Mouse (Mus musculus) neural tube, embryonic 15.5 days (tissue): ENCODE measurements around the gene Tlr12. TPM values are rescaled to one million over a fixed set of nuclear protein-coding genes. Genes with fewer than 3 reads are reported as not detected.
A peak's percentile ranks its signal among the peaks of the same experiment; 100 is the strongest.
"Not testable (repeated sequence)": the region's sequence is repeated elsewhere in the genome, so short reads cannot be mapped to it uniquely, and the experiment has no call there.

Experiments used
- ATAC-seq: fragments of 200-750 bp; cut with Nextera tagmentation; 2 replicates; pipeline ENCODE4 v1.8.0; 2017; ENCODE audit warnings: mild to moderate bottlenecking, moderate TSS enrichment, moderate library complexity; ENCODE audit not compliant: low FRiP score
- H3K27ac ChIP-seq: fragments of 300-500 bp; sonication (generic); replicated peaks from 2 replicates; pipeline ENCODE4 v1.5.1; 2015; ENCODE audit warnings: mild to moderate bottlenecking, inconsistent platforms
- H3K27me3 ChIP-seq: fragments of 300-500 bp; sonication (generic); replicated peaks from 2 replicates; pipeline ENCODE4 v1.6.1; 2015; ENCODE audit warnings: inconsistent platforms
- H3K36me3 ChIP-seq: fragments of 300-500 bp; sonication (generic); 2 replicates; pipeline ENCODE4 v1.6.1; 2015; ENCODE audit warnings: inconsistent platforms
- H3K4me1 ChIP-seq: fragments of 300-500 bp; sonication (generic); 2 replicates; pipeline ENCODE4 v1.6.1; 2015; ENCODE audit warnings: inconsistent platforms
- H3K4me2 ChIP-seq: fragments of 300-500 bp; sonication (generic); 2 replicates; pipeline ENCODE4 v1.6.1; 2015; ENCODE audit warnings: inconsistent platforms, mild to moderate bottlenecking, moderate library complexity
- H3K4me3 ChIP-seq: fragments of 300-500 bp; sonication (generic); replicated peaks from 2 replicates; pipeline ENCODE4 v1.5.1; 2015; ENCODE audit warnings: mild to moderate bottlenecking, inconsistent platforms
- H3K9ac ChIP-seq: fragments of 300-500 bp; sonication (generic); replicated peaks from 2 replicates; pipeline ENCODE4 v1.6.1; 2015; ENCODE audit warnings: mild to moderate bottlenecking, inconsistent platforms
- H3K9me3 ChIP-seq: fragments of 300-500 bp; sonication (generic); replicated peaks from 2 replicates; pipeline ENCODE4 v1.6.1; 2016; ENCODE audit warnings: inconsistent platforms
- WGBS: fragments of 180-500 bp; shearing (Covaris S2); methylation state at CpG from one replicate; pipeline ENCODE4 v1.1.7; 2015; ENCODE audit warnings: mixed read lengths; 5-methylcytosine and 5-hydroxymethylcytosine counted together
- polyA plus RNA-seq: library from polyadenylated mRNA; unstranded; fragments of >200 nt; fragmentation: Nextera tagmentation; extraction: Ambion mirVana; gene quantifications from 2 replicates; pipeline ENCODE4 v1.2.1, GENCODE M21; 2015

The Tlr12 gene
- polyA plus RNA-seq, 1 experiment from 2014 or later: 2.0 TPM

DNA sequence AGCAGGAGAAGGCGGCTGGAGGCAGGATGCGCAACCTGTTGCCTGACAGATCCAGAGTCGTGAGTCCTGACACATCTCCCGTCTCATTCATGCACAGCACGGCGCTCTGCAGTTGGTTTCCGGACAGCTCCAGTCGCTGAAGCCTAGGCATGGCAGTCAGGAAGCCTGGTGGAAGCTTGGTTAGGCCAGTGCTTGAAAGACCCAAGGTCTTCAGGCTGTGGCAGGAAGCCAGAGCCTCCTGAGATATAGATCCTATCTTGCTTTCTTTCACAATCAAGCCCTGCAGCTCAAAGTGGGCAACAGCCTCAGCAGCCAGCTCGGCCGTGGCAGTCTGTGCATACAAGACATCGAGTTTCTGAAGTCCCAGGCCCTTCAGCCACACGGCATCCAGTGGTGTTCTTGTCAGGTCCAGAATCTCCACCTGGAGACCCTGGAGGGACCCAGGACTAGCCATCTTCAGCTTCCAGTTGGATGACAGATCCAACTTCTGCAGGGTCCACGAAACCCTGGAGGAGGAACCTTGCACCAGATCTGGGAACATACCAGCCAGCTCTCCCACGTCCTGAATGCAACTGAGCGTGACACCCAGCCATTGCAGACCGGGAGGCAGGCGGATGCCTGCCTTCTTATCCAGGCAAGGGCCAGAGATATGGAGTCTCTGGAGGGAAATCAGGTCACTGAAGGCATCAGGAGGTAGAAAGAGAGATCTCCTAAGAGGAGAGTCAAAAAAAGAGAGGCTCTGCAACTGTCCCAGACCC is 877 bp downstream of the Tlr12 start:
- Histone ChIP-seq H3K4me1 (peaks cover 5% of the 10 kb centered on the region; the same call in 1 of the 2 replicates), H3K9me3 (no peaks in the 10 kb centered on the region), H3K9ac (no peak overlapping the region), H3K27me3 (no peaks in the 10 kb centered on the region), H3K4me2 (no peak overlapping the region), H3K4me3 (no peak overlapping the region), H3K36me3 (no peaks in the 10 kb centered on the region), H3K27ac (no peak overlapping the region)
- no peak for ATAC-seq
- WGBS: 81% methylated on average over 17 of the region's 17 CpGs

DNA sequence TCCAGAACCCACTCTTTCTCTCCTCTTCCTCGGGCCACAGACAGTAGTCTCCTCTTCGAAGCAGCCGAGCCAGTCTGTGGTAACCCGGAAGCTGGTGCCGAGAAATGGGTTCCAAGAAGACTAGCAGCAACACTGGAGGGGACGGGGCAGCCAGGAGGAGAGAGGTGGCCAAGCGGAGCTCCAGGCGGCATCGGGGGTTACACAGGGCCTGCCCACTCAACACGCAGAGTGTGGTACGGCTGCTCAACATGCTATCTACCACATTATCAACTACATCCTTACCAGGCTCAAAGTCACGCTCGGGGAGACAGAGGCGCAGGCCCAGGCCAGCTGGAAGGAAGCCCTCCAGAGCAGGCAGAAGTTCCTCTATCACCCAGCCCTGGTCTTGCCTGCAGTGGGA is 2.7 kb downstream of the Tlr12 start:
- ATAC-seq: no peak
- H3K4me3 ChIP-seq: no peak overlapping the region
- H3K4me2 ChIP-seq: no peak overlapping the region
- 90% methylated on average over 14 of the region's 14 CpGs for WGBS
- H3K4me1 ChIP-seq: peaks cover 6% of the 10 kb centered on the region
- no peaks in the 10 kb centered on the region for H3K36me3 ChIP-seq
- H3K9ac ChIP-seq: no peak overlapping the region
- no peak overlapping the region for H3K27ac ChIP-seq
- H3K27me3 ChIP-seq: no peaks in the 10 kb centered on the region
- no peaks in the 10 kb centered on the region for H3K9me3 ChIP-seq

DNA sequence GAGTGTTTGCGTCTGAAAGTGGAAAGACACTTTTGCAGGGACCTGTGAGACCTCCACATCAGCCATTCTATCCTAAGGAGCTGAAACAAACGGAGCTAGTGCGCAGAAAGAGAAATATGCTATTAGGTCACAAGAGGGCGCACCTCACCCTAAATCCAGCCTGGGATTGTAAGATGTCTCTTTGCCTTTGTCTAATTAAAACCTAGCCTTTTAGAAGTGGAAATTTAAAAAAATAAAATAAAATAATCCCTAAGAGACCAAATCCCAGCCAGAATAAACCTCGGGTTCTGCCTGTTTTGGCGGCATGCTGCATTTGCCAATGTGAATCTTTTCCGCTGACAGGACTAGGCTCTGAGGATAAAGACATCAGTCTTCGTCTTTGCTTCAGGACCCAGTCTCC is 5.1 kb downstream of the Tlr12 start:
- Histone ChIP-seq H3K9me3 (no peaks in the 10 kb centered on the region), H3K4me2 (no peak overlapping the region), H3K27ac (peak overlapping the region; percentile 4; the same call in 1 of the 2 replicates), H3K4me3 (no peak overlapping the region), H3K36me3 (no peaks in the 10 kb centered on the region), H3K27me3 (no peaks in the 10 kb centered on the region), H3K4me1 (peaks cover 22% of the 10 kb centered on the region), H3K9ac (no peak overlapping the region)
- ATAC-seq: no peak
- WGBS: 15% methylated on average over 8 of the region's 8 CpGs

DNA sequence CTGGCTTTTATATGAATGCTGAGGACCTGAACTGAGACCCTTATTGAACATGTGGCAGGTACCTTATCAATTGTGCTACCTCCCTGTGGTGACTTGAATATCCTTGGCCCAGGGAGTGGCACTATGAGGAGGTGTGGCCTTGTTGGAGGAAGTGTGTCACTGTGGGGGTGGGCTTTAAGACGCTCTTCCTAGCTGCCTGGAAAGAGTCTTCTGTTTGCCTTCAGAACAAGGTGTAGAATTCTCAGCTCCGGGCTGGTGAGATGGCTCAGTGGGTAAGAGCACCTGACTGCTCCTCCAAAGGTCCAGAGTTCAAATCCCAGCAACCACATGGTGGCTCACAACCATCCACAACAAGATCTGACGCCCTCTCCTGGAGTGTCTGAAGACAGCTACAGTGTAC is 6.7 kb downstream of the Tlr12 start:
- H3K4me3 ChIP-seq, H3K36me3 ChIP-seq, H3K9me3 ChIP-seq, H3K27me3 ChIP-seq, H3K9ac ChIP-seq, H3K4me2 ChIP-seq, ATAC-seq, H3K27ac ChIP-seq: not testable (repeated sequence)
- WGBS: 77% methylated on average over 3 of the region's 3 CpGs
- H3K4me1 ChIP-seq: peaks cover 23% of the 10 kb centered on the region

DNA sequence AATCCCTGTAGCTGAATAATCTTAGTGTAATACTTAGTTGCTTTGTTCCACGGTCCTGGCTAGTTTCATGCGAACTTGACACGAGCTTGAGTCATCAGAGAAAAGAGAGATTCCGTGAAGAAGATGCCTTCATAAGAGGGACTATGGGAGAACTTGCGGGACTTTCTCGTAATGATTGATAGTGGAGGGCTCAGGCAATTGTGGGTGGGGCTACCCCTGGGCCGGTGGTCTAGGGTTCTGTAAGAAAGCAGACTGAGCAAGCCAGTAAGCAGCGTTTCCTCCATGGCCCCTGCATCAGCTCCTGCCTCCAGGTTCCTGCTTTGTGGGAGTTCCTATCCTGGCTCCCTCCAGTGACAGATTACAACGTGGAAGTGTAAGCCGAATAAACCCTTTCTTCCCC is 7.7 kb downstream of the Tlr12 start:
- peaks cover 23% of the 10 kb centered on the region for H3K4me1 ChIP-seq
- peak overlapping the region; percentile 59; the same call in 1 of the 2 replicates for H3K4me3 ChIP-seq
- H3K4me2 ChIP-seq: peak overlapping the region; percentile 70
- 0 out of 2 replicates have a peak overlapping the region, but pooled peaks have one; percentile 54 for H3K27ac ChIP-seq
- no peak; the same call in 1 of the 2 replicates for ATAC-seq
- no peaks in the 10 kb centered on the region for H3K27me3 ChIP-seq
- H3K9ac ChIP-seq: no peak overlapping the region
- no peaks in the 10 kb centered on the region for H3K9me3 ChIP-seq
- H3K36me3 ChIP-seq: no peaks in the 10 kb centered on the region
- 25% methylated on average over 10 of the region's 10 CpGs for WGBS

DNA sequence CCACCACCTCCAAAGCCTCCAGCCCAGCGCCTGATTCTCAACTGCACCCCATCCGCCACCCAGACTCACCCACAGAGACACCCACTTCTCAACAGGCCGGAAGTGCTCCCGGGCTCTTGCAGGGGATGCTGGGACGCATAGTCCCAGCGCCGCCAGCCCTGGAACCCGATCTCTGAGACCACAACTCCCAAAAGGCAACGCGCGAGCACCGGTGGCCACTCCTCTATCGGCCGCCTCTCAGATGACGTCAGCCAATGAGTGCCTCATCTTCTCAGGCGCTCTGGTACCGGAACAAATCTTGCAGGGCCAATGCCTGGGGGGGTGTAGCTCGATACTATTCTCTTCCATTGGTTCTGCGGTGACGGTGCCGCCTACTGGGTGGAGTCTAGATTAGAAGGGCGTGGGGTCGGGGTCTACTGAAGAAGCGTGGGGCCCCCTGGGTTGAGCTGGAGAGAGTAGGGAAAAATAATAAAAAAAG is 8.5 kb downstream of the Tlr12 start, which contains the start of gene Zscan20:
Gene Zscan20, minus strand, starts transcription at position 174 of the 478 bp plus-strand sequence.
- peak within 1 kb of the TSS; percentile 70 for H3K4me2 ChIP-seq
- no peaks in the 10 kb centered on the region for H3K9me3 ChIP-seq
- under 1% methylated on average over 24 of the region's 24 CpGs for WGBS
- peak within 1 kb of the TSS; percentile 59 for H3K4me3 ChIP-seq
- peak within 1 kb of the TSS; percentile 73 for H3K27ac ChIP-seq
- H3K9ac ChIP-seq: peak within 1 kb of the TSS; percentile 54
- peaks cover 23% of the 10 kb centered on the region for H3K4me1 ChIP-seq
- peak; percentile 96 for ATAC-seq
- no peaks in the 10 kb centered on the region for H3K36me3 ChIP-seq
- H3K27me3 ChIP-seq: no peaks in the 10 kb centered on the region

DNA sequence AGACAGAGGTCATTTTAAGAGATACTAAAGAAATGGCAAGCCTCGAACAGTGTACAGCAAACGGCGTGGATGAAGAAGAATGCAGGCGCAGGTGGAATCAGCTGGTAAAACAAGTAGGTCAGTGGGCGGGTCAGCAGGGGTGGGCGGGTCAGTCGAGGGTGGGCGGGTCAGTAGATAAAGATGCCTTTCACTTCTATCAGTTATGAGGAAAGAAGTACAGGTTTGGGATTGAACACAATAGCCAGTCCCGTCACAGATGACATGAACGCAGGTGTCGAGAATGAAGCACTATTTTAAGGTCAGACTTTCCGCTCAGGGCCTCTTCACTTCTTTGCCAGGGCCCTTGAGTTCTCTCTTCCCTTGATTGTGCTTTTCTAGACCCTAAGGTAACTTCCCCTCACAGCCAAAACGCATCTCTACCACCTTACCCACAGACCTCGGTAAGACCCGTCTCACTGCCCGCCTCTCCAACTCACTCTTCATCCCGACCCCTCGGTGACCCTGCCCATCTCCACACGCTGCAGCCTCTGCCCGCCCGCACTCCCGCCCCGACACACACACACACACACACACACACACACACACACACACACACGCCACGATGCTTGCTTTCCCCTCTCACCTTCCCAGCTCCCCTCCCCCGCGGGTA is 9.0 kb downstream of the Tlr12 start:
- 0 out of 2 replicates have a peak, but pooled peaks cover under 1% of the 10 kb centered on the region for H3K36me3 ChIP-seq
- H3K9ac ChIP-seq: peak overlapping the region; percentile 54
- peak overlapping the region; percentile 70 for H3K4me2 ChIP-seq
- H3K9me3 ChIP-seq: no peaks in the 10 kb centered on the region
- no peaks in the 10 kb centered on the region for H3K27me3 ChIP-seq
- H3K4me3 ChIP-seq: peak overlapping the region; percentile 59
- peak; percentile 48 for ATAC-seq
- peaks cover 23% of the 10 kb centered on the region for H3K4me1 ChIP-seq
- 10% methylated on average over 25 of the region's 27 CpGs for WGBS
- peak overlapping the region; percentile 73 for H3K27ac ChIP-seq

DNA sequence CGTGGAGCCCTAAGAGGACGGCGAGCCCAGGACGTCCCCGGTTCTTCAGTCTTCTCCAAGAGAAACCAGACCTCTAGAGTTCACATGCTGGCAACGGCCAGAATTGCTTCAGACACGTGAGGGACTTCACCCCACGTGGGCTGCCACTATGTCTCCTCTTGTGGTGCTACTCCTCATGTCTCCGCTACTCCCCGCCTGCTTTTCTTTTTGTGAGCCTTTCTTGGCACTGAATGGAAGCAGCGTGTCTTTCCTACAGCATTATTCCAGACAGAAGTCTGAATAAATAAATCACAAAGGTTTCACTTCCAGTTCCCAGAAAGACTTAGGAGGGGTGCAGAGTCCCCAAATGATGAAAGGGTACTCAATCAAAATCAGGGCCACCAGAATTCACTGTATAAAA is 10.8 kb downstream of the Tlr12 start:
- no peak for ATAC-seq

DNA sequence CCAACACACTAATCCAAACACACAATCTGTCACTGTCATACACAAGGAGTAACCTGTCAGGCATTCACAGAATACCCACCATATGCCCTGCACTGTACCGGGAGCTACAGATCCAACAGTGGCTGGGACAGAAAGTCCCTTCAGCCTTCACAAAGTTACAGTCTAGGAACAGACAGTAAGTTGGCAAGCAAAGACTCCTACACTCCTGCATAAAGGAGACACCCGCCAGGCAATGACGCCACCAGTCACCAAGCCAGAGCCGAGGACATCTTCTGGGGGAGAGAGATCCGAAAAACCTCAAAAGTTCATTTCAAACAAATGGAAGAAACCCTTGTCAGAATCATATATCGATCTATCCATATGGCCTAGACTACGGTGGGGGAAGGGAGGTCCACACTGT is 11.8 kb downstream of the Tlr12 start:
- H3K27me3 ChIP-seq: no peaks in the 10 kb centered on the region
- no peak overlapping the region for H3K27ac ChIP-seq
- H3K36me3 ChIP-seq: peaks cover 29% of the 10 kb centered on the region
- no peak for ATAC-seq
- no peak overlapping the region for H3K9ac ChIP-seq
- peaks cover 23% of the 10 kb centered on the region for H3K4me1 ChIP-seq
- no peaks in the 10 kb centered on the region for H3K9me3 ChIP-seq
- no peak overlapping the region for H3K4me3 ChIP-seq
- H3K4me2 ChIP-seq: no peak overlapping the region
- 95% methylated on average over 7 of the region's 7 CpGs for WGBS

More for the DNA sequence above, 10.8 kb downstream of the Tlr12 start:
- Histone ChIP-seq H3K9ac (no peak overlapping the region; the same call in 1 of the 2 replicates), H3K4me1 (peaks cover 23% of the 10 kb centered on the region), H3K4me2 (no peak overlapping the region), H3K4me3 (no peak overlapping the region), H3K27me3 (no peaks in the 10 kb centered on the region), H3K27ac (no peak overlapping the region), H3K9me3 (no peaks in the 10 kb centered on the region), H3K36me3 (peaks cover 18% of the 10 kb centered on the region)
- 84% methylated on average over 11 of the region's 11 CpGs for WGBS

DNA sequence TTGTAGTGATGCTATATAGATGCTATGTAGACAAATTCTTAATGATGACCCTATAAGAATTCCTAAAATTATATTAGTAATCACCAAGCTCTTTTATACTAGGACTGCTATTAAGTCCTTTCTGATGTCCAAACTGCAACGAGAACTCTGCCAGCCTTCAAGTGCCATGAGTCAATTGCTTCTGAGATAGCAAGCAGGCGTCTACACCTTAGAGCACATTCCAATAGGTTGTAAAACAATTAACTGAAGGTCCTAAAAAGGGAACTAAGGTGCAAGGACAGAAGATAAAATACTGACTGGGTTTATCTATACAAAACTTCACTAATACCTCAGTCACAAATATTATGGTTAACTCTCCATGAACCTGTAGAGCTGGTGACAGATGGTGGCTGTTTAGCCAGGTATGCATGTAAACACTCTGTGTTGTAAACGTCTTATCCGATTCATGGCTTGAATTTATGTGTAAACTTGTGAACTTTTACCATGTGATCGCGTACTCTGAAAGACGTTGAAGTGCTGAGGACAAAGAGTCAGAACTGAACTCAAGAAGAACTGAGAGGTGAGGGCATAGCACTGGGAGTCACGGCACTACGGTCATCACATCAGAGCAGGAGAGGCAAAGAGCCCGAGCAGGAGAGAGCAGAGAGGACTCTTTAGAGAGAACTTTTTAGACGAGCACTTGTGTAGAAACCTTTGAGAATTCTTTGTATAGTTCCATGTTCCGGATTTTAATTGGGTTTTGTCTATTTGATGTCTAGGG is 20.4 kb downstream of the Tlr12 start:
- Histone ChIP-seq H3K9me3 (no peaks in the 10 kb centered on the region), H3K4me2 (no peak overlapping the region), H3K9ac (no peak overlapping the region), H3K4me1 (no peaks in the 10 kb centered on the region), H3K4me3 (no peak overlapping the region), H3K27ac (no peak overlapping the region), H3K36me3 (peaks cover 28% of the 10 kb centered on the region), H3K27me3 (no peaks in the 10 kb centered on the region)
- 73% methylated on average over 12 of the region's 12 CpGs for WGBS
- ATAC-seq: no peak

DNA sequence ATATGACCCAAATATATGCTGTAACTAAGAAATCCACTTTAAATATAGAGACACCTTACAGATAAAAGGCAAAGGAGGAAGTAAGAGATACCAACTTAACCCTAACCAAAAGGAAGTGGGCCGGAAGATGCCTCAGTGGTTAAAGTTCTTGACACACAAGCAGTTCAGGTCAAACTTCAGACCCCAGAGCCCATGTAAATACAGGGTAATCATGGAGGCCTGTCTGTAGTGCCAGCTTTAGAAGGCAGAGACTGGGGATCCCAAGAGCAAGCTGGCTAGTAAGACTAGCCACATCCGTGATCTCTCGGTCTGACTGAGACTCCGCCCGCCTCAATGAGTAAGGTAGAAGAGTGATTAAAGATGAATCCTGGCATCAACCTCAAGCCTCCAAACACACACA is 24.4 kb downstream of the Tlr12 start:
- Histone ChIP-seq H3K4me2 (no peak overlapping the region), H3K9ac (no peak overlapping the region), H3K9me3 (no peaks in the 10 kb centered on the region), H3K27me3 (no peaks in the 10 kb centered on the region), H3K27ac (no peak overlapping the region), H3K36me3 (peaks cover 28% of the 10 kb centered on the region), H3K4me1 (no peaks in the 10 kb centered on the region), H3K4me3 (no peak overlapping the region)
- ATAC-seq: no peak
- over 99% methylated on average over 5 of the region's 5 CpGs for WGBS
